Mouse (Mus musculus) ES-Bruce4 (cell line): ENCODE results near the gene Gm10447.

ENCODE experiments used
- CTCF ChIP-seq: IDR thresholded peaks from one replicate; pipeline ENCODE4 v1.8.1; 2011; ENCODE audit warnings: low read depth, low read length
- POLR2A ChIP-seq: IDR thresholded peaks from one replicate; pipeline ENCODE4 v1.8.1; 2011; ENCODE audit warnings: low read length; ENCODE audit not compliant: insufficient read depth

DNA sequence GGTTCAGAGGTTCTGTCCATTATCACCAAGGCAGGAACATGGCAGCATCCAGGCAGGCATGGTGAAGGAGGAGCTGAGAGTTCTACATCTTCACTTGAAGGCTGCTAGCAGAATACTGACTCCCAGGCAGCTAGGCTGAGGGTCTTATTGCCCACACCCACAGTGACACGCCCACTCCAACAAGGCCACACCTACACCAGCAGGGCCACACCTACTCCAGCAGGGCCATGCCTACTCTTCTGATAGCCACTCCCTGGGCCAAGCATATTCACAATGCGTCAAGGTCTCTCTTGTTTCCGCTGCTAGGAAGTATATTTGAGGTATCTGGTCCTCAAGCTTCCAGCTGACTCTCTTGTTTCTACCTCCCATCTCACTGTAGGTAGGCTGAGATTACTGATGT lies 2.1 kb upstream of the Gm10447 start:
- no peak for TF ChIP-seq CTCF
- TF ChIP-seq POLR2A, result no peak
